Mouse (Mus musculus): ENCODE data around the gene Tradd.

Gene Tradd

DNA sequence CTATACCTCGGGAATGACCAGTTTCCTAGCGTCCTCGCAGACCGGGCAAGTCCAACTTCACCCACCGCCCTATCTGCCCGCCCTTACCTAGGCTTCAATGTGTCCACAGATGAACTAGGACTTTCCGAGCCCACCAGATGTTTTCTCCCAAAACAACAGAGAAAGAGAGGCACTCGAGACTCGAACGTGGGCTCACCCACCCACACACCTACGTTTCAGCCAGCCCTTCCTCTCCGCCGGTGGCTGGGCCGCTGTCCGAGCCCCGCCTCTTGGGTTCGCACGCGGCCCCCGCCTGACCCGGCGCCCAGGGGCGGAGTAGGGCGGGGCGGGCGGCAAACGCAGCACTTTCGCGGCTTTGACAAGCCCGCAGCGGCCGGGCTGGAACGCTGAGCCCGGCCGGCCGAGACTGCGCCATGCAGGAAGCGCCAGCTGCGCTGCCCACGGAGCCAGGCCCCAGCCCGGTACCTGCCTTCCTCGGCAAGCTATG, 5.1 kb upstream of the Tradd start, which contains the start of gene Hsf4:
TSS of gene Hsf4 (plus strand) at position 341 of the 487 bp plus-strand sequence.
- DNase-seq: peak; percentile 69 to 73

- DNase-seq: no peak
These were observed 4.7 kb upstream of the Tradd start for GRCm38 (mm10) chr8:105269075-105269458.

GRCm38 (mm10) chr8:105268342-105269074, 4.1 kb upstream of the Tradd start:
- DNase-seq: peak; percentile 74 to 75

GRCm38 (mm10) chr8:105266775-105267174, 2.4 kb upstream of the Tradd start:
- no peak for DNase-seq

DNA sequence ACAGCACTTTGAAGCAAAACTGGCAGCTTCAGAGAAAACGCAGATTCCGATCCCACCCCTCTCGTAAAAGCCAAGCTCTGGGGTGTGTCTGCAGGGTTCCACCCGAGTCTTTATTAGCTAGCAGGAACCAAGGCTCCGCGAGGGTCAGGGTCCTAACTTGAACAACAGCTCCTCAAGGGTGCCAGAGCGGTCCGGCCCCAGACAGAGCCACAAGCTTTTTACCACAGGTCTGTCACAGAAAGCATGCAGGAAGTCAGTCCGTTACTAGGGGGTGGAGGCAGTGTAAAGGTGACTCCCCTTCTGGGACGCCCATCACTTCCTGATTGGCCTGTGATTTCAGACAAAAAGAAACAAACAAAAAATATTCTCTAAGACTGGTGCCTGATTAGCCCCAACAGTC, 719 bp upstream of the Tradd start:
- DNase-seq: no peak

DNA sequence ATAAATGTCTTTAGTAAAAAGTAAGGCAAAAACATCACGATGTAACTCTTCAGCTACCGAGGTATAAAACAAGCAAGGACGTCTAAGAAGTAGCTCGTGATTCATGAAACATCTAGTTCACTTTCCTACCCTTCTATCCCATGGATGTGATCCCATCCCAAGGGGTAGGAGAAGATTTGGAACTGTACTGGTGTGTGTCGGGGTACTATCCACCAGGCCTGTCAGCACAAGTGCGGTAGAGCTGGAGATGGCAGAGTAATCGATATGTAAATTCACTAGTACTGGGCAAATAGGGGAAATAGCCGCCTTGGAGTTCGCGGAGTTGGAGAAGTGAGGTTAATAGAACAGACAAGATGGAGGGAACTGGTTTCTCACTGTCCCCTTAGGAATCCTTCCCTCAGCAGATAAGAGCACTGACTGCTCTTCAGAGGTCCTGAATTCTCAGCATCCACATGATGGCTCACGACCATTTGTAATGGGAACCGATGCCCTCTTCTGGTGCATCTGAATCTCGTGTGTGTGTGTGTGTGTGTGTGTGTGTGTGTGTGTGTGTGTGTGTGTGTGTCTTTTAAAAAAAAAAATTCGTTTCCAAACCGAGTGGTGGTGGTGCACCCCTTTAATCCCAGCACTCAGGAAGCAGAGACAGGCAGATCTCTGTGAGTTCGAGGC, 1.0 kb downstream of the Tradd start:
- DNase-seq: no peak

DNA sequence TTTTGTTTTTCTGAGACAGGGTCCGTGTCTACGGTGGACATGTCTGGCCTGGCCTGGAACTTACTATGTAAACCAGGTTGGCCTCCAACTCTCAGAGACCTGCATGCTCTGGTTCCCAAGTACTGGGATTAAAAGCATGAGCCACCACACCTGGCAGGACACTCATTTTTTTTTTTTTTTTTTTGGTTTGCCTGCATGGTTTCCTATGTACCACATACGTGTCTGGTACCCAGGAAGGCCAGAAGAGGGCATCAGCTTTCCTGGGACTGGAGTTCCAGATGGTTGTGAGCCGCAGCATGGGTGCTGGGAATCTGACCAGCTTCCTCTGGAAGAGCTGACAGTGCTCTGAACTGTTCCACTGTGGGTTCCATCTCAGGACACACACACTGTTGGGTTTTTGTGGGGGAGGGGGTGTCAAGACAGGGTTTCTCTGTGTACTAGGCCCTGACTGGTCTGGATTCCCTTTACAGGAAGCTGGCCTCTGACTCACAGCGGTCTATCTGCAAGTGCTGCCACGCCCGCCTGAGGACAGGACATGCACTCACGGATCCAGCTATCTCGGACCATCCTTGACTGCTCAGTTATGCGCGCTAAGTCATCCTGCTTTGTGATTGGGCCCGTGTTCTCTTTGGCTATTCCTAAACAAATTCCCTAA, 3.0 kb downstream of the Tradd start:
- no peak for DNase-seq

- no peak for DNase-seq
These were observed 3.9 kb downstream of the Tradd start for GRCm38 (mm10) chr8:105260371-105261099.

- peak; percentile 61 to 84 for DNase-seq
These were observed 4.6 kb downstream of the Tradd start for GRCm38 (mm10) chr8:105259721-105260320.

GRCm38 (mm10) chr8:105258911-105259720, 5.3 kb downstream of the Tradd start:
- peak in 1 of 2 experiments; percentile 32 for DNase-seq

DNA sequence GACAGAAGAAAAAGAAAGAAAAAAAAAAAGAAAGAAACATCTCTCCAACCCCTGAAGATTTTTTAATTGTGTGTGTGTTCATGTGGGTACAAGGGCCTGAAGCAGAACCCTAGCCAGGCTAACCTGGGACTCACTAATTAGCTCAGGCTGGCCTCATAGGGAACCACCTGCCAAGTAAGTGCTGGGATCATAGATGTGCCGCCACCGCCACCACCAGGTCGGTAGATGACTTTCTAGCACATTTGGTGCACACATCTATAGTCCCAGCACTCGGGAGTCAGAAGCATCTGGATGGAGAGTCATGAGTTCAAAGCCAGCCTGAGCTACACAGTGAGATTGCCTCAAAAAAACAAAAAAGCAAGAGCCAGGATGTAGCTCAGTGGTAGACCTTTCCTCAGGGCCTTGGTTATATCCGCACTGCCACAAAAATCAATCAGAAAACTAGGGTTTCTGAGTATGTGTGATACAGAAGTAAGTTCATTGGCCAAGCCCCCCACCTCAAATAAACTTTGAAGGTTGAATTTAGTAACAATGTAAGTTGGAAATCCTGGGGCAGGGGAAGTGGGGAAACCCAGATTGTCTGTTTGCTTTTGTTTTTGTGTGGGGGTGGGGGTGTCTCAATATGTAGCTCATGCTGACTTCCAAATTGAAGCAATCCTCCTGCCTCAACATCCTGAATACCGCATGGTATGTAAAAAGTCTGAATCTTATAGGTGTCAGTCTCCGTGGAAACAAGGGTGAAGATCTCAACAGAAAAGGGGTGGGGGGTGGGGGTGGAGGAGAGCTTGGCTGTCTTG, 6.9 kb downstream of the Tradd start:
- no peak for DNase-seq

DNA sequence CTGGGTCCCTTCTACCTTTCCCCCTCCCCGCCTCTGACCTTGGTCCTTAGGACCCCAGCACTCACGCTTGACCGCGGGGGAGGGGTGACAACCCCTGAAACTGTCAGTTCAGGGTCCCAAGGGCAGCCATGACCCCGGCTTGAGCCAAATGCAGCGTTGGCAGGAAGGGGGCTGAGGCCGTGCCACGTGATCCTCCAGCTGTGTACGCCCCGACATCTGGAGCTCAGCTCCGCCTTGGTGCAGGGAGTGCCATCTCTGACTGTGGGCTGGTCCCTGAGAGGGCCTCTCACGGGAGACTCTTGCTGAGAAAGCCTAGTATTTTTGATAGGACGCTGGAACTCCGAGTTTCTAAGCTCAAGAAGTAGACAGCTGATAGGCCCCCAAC, 9.5 kb downstream of the Tradd start, which contains the start of gene B3gnt9:
TSS of gene B3gnt9 (minus strand) at position 188 of the 385 bp plus-strand sequence.
- peak in 1 of 2 experiments; percentile 21 for DNase-seq

GRCm38 (mm10) chr8:105254152-105254965, 10.1 kb downstream of the Tradd start:
- DNase-seq: peak; percentile 86 to 87

- no peak for DNase-seq
These were observed 10.7 kb downstream of the Tradd start for GRCm38 (mm10) chr8:105253766-105254151.

DNA sequence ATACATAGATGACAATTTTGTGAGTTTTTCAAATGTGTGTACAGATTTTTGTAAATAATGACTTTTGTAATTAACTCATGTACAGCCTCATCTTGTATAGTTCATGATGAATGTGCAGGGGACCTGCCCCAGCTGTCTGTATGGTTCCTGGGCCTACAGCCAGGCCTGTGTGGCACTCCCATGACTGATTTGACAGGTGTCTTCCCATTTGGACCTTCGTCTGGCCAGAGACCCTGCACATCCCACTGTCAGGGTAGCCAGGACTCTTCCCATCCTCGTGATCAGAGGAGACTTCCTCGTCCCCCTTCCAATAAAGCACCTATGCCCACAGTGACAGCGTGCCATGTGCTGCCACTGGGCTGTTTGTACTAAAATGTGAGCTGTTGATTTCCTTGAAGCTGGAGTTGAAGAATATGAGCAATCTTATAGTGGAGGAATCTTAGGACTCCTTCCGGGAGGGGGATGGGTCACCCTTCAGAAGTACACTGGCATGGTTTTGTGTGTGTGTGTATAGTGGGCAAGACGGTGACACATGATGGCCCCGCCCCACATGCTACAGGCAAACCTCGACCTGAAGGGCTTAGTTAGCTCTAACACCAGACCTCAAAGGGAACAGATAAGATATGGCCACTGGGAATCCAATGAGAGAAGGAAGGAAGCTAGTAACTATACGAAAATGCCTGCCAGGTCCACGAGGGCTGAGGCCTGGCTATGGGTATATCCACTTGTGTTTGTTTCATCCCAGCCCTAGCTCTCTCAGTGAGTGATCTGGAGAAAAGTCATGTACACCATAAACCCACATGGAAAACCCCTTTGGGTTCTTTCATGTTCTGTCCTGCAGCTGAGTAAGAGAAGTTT, 11.5 kb downstream of the Tradd start:
- DNase-seq: no peak

DNA sequence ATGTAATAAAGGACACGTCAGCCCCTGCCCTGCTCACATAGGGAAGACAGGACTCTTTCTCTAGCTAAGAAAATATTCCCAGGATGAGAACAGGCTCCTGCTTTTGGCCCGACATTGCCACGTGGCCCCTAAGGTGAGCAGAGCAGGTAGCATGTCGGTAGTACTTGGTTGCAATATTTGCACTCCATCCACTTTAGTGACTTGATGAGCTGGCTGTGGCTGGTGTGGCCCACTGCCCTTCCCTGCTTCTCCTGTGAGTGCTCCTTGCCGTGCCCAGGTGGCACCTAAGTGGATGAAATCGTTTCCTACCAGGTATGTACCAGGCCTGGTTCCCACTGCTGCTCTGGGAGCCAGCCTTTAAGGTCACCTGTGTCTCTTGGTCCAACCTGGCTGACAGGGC, 12.5 kb downstream of the Tradd start:
- no peak for DNase-seq

GRCm38 (mm10) chr8:105241016-105241415, 23.4 kb downstream of the Tradd start:
- DNase-seq: no peak

GRCm38 (mm10) chr8:105237442-105238142, 26.8 kb downstream of the Tradd start:
- no peak for DNase-seq
